Mouse (Mus musculus) frontal cortex, postnatal 36 days (tissue): ENCODE measurements around the gene Nptx1.

Experiments
- DNase-seq, 2 experiments: peaks; one replicate each; pipeline ENCODE4 v3.0.0; 2022; ENCODE audit warnings: low spot score in 2 of 2

Gene Nptx1

GRCm38 (mm10) chr11:119551468-119551867, 3.9 kb upstream of the Nptx1 start:
- DNase-seq: no peak

GRCm38 (mm10) chr11:119550546-119551335, 3.2 kb upstream of the Nptx1 start:
- DNase-seq: no peak

GRCm38 (mm10) chr11:119549371-119549811, 1.8 kb upstream of the Nptx1 start:
- no peak for DNase-seq

- no peak for DNase-seq
These were observed 1.3 kb upstream of the Nptx1 start for GRCm38 (mm10) chr11:119548741-119549370.

- no peak for DNase-seq
These were observed 518 bp upstream of the Nptx1 start for GRCm38 (mm10) chr11:119547951-119548591.

GRCm38 (mm10) chr11:119546496-119547182, 914 bp downstream of the Nptx1 start:
- DNase-seq: no peak

GRCm38 (mm10) chr11:119545741-119546495, 1.6 kb downstream of the Nptx1 start:
- DNase-seq: no peak

GRCm38 (mm10) chr11:119545281-119545680, 2.3 kb downstream of the Nptx1 start:
- DNase-seq: no peak

GRCm38 (mm10) chr11:119544518-119545105, 2.9 kb downstream of the Nptx1 start:
- DNase-seq: no peak

- DNase-seq: no peak
These were observed 3.6 kb downstream of the Nptx1 start for GRCm38 (mm10) chr11:119543816-119544517.

- DNase-seq: no peak
These were observed 4.7 kb downstream of the Nptx1 start for GRCm38 (mm10) chr11:119542886-119543285.

- DNase-seq: no peak
These were observed 5.2 kb downstream of the Nptx1 start for GRCm38 (mm10) chr11:119542371-119542770.

GRCm38 (mm10) chr11:119541082-119541481, 6.5 kb downstream of the Nptx1 start:
- no peak for DNase-seq

- no peak for DNase-seq
These were observed 7.0 kb downstream of the Nptx1 start for GRCm38 (mm10) chr11:119540560-119540959.

GRCm38 (mm10) chr11:119539944-119540343, 7.6 kb downstream of the Nptx1 start:
- DNase-seq: no peak

GRCm38 (mm10) chr11:119533745-119534144, 13.8 kb downstream of the Nptx1 start:
- DNase-seq: no peak

GRCm38 (mm10) chr11:119532460-119532859, 15.1 kb downstream of the Nptx1 start:
- DNase-seq: no peak

- DNase-seq: no peak
These were observed 18.6 kb downstream of the Nptx1 start for GRCm38 (mm10) chr11:119528930-119529329.

- no peak for DNase-seq
These were observed 21.2 kb downstream of the Nptx1 start for GRCm38 (mm10) chr11:119526068-119526966.
